Mouse (Mus musculus): ENCODE results near the gene Tom1l2.
A peak's percentile ranks its signal among the peaks of the same experiment; 100 is the strongest.

The Tom1l2 gene

GRCm38 (mm10) chr11:60197998-60198619 is 154.6 kb downstream of the Tom1l2 start:
- DNase-seq, result no peak

DNA sequence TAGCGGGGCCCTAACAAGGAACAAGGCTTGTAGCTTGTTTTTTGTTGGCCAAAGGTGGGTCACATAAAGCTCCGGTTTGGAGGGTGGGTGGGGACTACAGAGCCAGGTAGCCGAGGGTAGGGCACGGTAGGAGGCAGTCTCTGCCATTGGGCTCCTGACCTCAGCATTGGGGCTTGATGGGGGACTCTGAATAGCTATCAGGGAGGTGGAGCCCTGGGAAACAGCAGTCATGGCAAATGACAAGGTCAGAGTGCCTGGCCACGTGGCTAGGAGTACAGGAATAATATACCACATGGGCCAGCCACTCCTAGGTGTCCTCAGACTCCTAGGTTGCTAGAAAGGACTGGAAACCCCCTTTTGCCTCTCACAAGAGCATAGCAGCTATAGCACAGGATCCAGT is 156.4 kb downstream of the Tom1l2 start:
- DNase-seq, result no peak

DNA sequence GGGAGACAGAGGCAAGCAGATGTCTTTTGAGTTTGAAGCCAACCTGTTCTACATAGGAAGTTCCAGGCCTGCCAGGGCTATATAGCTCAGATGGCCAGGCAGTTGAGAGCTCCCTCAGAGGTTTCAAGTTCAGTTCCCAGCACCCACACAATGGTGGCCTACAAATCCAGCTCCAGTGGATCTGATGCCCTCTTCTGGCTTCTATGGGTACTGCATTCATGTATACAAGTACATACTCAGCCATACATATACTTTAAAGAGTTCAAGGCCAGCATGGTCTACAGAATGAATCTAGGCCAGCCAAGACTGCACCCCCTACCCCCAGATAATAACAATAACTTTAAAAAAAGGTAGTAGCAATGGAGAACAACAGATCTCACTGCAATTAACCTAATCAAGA is 157.6 kb downstream of the Tom1l2 start:
- peak in 1 of 2 experiments; percentile 53 for DNase-seq

GRCm38 (mm10) chr11:60193556-60193955 is 159.1 kb downstream of the Tom1l2 start:
- no peak for DNase-seq

- DNase-seq, result no peak
Measured at GRCm38 (mm10) chr11:60192534-60192933, 160.2 kb downstream of the Tom1l2 start.

DNA sequence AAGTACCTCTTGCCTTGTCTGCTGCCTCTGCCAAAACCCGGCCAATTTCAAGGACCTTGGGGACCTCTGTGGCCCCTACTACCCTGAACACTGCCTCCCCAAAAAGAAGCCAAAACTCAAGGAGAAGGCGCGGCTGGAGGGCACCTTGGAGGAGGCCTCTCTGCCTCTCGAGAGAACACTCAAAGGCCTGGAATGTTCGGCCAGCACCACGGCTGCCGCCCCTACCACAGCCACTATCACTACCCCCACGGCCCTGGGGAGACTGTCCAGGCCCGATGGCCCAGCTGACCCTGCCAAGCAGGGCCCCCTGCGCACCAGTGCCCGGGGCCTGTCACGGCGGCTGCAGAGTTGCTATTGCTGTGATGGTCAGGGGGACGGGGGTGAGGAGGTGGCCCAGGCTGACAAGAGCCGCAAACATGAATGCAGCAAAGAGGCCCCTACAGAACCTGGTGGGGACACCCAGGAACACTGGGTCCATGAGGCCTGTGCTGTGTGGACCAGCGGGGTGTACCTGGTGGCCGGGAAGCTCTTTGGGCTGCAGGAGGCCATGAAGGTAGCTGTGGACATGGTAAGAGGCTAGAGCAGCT is 162.6 kb downstream of the Tom1l2 start:
- DNase-seq, result no peak

DNA sequence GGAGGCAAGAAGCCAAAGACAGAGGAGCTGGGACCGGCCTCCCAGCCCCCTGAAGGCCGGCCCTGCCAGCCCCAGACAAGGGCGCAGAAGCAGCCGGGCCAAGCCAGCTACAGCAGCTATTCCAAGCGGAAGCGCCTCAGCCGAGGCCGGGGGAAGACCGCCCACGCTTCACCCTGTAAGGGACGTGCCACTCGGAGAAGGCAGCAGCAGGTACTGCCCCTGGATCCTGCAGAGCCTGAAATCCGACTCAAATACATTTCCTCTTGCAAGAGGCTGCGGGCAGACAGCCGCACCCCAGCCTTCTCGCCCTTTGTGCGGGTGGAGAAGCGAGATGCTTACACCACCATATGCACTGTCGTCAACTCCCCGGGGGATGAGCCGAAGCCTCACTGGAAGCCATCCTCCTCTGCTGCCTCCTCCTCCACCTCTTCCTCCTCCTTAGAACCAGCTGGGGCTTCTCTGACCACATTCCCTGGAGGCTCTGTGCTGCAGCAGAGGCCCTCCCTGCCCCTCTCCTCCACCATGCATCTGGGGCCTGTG is 163.1 kb downstream of the Tom1l2 start:
- peak in 1 of 2 experiments; percentile 57 for DNase-seq

DNA sequence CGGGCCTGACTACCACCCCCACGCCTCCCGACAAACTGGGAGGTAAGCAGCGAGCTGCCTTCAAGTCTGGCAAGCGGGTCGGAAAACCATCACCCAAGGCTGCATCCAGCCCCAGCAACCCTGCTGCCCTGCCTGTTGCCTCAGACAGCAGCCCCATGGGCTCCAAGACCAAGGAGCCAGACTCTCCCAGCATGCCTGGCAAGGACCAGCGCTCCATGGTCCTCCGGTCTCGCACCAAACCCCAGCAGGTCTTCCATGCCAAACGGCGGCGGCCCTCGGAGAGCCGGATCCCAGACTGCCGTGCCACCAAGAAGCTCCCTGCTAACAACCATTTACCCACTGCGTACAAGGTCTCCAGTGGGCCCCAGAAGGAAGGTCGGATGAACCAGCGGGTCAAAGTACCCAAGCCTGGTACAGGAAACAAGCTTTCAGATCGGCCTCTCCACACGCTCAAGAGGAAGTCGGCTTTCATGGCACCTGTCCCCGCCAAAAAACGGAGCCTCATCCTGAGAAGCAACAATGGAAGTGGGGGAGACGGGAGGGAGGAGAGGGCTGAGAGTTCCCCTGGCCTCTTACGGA is 164.3 kb downstream of the Tom1l2 start:
- DNase-seq, result no peak

DNA sequence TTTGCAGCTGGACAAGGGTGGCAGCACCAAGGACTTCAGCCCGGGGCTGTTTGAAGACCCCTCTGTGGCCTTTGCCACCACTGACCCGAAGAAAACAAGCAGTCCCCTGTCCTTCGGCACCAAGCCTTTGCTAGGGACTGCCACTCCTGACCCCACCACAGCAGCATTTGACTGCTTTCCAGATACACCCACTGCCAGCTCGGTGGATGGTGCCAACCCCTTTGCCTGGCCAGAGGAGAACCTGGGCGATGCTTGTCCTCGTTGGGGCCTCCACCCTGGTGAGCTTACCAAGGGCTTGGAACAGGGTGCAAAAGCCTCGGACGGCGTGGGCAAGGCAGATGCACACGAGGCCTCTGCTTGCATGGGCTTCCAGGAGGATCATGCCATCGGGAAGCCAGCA is 165.6 kb downstream of the Tom1l2 start:
- no peak for DNase-seq

- no peak for DNase-seq
Measured at GRCm38 (mm10) chr11:60185396-60186231, 167.1 kb downstream of the Tom1l2 start.

- DNase-seq, result no peak
Measured at GRCm38 (mm10) chr11:60184346-60185325, 168.1 kb downstream of the Tom1l2 start.

DNA sequence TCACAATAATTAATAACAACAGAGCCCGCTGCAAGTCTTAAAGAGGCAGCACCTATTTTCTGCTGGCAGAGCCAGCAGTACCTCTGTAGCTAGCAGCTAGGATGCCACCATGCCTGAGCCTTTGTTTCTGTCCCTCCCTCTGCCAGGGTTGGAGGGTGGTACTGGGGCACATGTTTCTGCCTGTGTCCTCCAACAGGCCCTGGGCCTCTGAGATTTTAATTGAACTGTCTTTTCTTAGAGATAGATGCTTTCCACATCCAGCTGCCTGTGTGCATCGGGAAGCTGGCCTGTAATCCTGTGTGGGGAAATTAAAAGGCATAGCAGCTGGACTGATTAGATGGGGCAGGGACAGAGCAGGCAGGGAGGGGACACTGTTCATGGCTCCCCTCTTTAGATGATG is 170.0 kb downstream of the Tom1l2 start:
- DNase-seq, result no peak

GRCm38 (mm10) chr11:60182116-60182670 is 170.5 kb downstream of the Tom1l2 start:
- DNase-seq, result peak; percentile 94 to 95

DNA sequence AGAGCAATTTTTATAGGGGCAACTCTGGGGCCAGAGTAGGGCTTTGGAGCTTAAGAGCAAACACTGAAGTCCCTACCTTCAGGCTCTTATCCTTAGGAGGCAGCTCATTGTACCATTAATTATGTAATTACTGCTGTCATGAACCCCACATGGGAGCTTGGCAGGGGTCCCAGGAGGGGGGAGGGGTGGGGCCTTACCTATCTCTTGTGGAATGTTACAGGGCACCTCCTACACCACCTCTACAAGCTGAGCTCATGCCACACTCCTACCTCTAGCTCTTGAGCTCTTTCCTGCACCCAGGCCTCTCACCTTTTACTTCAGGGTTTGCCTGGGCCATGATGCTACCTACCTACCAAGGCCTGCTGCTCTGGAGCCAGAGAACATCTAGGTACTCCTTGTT is 174.2 kb downstream of the Tom1l2 start:
- DNase-seq, result peak; percentile 66 to 89

GRCm38 (mm10) chr11:60178005-60178404 is 174.7 kb downstream of the Tom1l2 start:
- no peak for DNase-seq

- DNase-seq, result peak; percentile 59 to 68
Measured at GRCm38 (mm10) chr11:60176975-60177657, 175.6 kb downstream of the Tom1l2 start.

Measured in kidney, postnatal 25 days (tissue).